Mouse (Mus musculus): ENCODE measurements around the gene Ripor3. TPM values are rescaled to one million over a fixed set of nuclear protein-coding genes. Genes with fewer than 3 reads are reported as not detected.

Gene Ripor3
- total and polyA plus RNA-seq, 2 experiments from 2014 or later, result 0.45 to 1.0 TPM

DNA sequence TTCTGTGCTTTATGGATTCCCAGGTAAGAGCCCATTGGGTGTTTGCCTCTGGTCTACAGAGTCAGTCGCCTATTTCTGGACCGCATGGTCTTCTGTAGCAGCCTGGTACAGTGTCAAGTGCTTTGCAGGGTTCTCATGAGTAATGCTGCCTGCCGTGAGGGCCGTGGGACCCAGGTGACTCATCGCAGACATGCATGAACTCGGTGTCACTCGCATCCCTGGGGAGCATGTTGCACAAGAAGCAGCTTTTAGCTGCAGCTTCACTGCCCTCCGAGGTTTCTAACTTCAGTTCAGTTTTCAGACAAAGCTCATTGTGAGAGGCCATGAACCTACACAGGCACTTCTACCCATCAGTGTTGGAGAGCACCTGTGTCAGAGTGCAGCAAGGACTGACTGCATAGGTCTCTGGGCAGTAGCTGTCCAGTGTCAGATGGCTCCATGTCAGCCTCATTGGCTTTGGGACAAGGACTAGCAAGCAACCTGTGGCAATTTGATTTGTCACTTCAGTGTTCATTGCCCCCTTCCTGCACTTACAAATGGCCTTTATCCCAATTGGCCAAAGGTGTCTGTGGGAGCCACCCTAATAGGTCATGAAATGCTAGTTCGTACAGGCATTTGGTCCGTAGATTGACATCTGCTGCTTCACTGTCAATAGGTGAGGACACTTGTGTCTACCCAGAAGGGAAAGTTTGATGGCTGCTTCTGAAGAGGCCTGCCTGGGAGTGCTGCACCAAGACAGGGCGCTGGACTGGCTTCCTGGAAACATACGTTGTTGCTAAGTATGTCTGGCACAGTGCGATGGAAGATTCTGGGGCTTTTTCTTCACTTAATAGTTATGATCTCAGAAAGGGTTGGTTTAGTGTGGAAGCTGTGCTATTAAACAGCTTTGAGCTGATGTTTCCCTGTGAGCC is 58.9 kb downstream of the Ripor3 start:
- 85% methylated on average over 13 of the region's 13 CpGs for WGBS
- Histone ChIP-seq H3K4me3 (ENCODE audit: low read length) (no peak overlapping the region), H3K36me3 (ENCODE audit: insufficient read depth, low read length) (no peaks in the 10 kb centered on the region), H3K27ac (no peak overlapping the region), H3K9ac (replicated peaks; ENCODE audit: low read length) (no peak overlapping the region), H3K4me2 (ENCODE audit: low read depth, low read length) (no peak overlapping the region), H3K4me1 (ENCODE audit: insufficient read depth, low read length) (no peaks in the 10 kb centered on the region; the same call in 1 of the 2 replicates), H3K27me3 (ENCODE audit: insufficient read depth, low read length) (no peaks in the 10 kb centered on the region), H3K9me3 (ENCODE audit: low read length) (no peaks in the 10 kb centered on the region)
- no peak for DNase-seq (ENCODE audit: low spot score)
- no peak for TF ChIP-seq CTCF (IDR thresholded peaks at IDR 0.05; ENCODE audit: low read depth)
- ATAC-seq, result no peak

DNA sequence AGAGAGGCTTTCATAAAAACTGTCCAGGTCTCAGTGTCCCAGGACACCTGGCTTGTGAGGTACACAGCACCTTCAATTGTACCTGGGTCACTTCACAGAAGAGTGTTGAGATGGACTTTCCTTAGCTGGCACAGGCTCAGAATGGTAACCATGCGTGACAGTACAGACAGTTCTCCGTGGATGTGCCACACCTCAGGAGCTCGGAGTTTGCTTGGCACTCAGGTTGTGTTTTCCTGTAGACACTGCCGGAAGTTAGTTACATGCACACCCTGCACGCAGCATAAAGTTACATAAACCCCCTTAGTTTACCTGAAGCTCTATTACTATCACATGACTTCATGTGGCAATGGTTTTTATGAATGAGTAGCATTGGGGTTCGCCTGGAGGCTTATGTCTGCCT is 59.7 kb downstream of the Ripor3 start:
- ATAC-seq, result no peak
- H3K27ac ChIP-seq, result no peak overlapping the region
- H3K9ac ChIP-seq (replicated peaks; ENCODE audit: low read length), result no peak overlapping the region
- no peak overlapping the region for H3K4me2 ChIP-seq (ENCODE audit: low read depth, low read length)
- no peaks in the 10 kb centered on the region for H3K36me3 ChIP-seq (ENCODE audit: insufficient read depth, low read length)
- no peak for DNase-seq (ENCODE audit: low spot score)
- H3K4me3 ChIP-seq (ENCODE audit: low read length), result no peak overlapping the region
- WGBS, result 70% methylated on average over 6 of the region's 6 CpGs
- TF ChIP-seq CTCF (IDR thresholded peaks at IDR 0.05; ENCODE audit: low read depth), result no peak
- no peaks in the 10 kb centered on the region for H3K9me3 ChIP-seq (ENCODE audit: low read length)
- H3K27me3 ChIP-seq (ENCODE audit: insufficient read depth, low read length), result no peaks in the 10 kb centered on the region
- H3K4me1 ChIP-seq (ENCODE audit: insufficient read depth, low read length), result peaks cover 2% of the 10 kb centered on the region

DNA sequence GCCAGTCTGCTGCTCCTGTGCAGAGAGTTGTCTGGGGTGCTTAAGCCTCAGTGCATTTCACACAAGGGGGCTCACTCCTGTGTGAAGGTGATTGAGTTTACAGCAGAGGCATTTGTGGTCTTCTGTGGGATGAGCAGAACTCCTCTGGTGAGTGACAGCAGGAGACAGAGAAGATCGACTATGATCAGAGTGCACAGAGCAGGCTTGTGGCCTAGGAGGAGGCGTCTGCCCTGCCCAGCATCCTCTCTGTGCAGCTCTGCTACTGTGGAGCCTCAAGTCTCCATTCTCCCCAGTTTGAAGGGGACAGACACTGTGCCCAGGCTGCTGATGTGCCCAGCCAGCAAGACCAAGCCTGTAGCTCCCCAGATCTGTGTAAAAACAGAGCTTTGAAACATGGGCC is 60.6 kb downstream of the Ripor3 start:
- Histone ChIP-seq H3K36me3 (ENCODE audit: insufficient read depth, low read length) (no peaks in the 10 kb centered on the region), H3K9me3 (ENCODE audit: low read length) (no peaks in the 10 kb centered on the region), H3K4me1 (ENCODE audit: insufficient read depth, low read length) (peaks cover 10% of the 10 kb centered on the region), H3K4me3 (ENCODE audit: low read length) (no peak overlapping the region), H3K9ac (replicated peaks; ENCODE audit: low read length) (no peak overlapping the region), H3K4me2 (ENCODE audit: low read depth, low read length) (no peak overlapping the region), H3K27ac (no peak overlapping the region), H3K27me3 (ENCODE audit: insufficient read depth, low read length) (no peaks in the 10 kb centered on the region)
- no peak for TF ChIP-seq CTCF (IDR thresholded peaks at IDR 0.05; ENCODE audit: low read depth)
- DNase-seq (ENCODE audit: low spot score), result no peak
- WGBS, result 68% methylated on average over 2 of the region's 2 CpGs
- ATAC-seq, result no peak

DNA sequence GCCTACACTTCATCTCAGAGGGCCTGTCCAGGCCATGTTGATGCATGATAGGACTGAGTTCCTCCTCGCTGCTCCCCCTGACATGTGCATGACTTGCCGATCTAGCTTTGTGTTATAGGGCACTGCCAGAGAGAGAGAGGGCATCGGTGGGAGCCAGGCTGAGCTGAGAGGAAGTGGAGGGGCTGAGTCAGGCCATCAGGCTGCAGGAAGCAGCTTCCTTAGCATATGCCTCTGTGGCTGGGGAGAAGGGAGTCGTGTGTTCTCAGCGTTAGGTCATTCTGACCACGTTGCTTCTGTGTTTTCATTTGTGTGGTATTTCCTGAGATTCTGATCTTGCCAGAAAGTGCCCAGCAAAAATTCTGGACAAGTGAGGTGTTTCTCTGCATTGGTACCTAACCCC is 61.2 kb downstream of the Ripor3 start:
- Histone ChIP-seq H3K4me2 (ENCODE audit: low read depth, low read length) (no peak overlapping the region), H3K27ac (no peak overlapping the region), H3K36me3 (ENCODE audit: insufficient read depth, low read length) (no peaks in the 10 kb centered on the region), H3K9ac (replicated peaks; ENCODE audit: low read length) (no peak overlapping the region; the same call in 1 of the 2 replicates), H3K4me1 (ENCODE audit: insufficient read depth, low read length) (peaks cover 14% of the 10 kb centered on the region), H3K9me3 (ENCODE audit: low read length) (no peaks in the 10 kb centered on the region), H3K27me3 (ENCODE audit: insufficient read depth, low read length) (no peaks in the 10 kb centered on the region), H3K4me3 (ENCODE audit: low read length) (no peak overlapping the region)
- no peak for DNase-seq (ENCODE audit: low spot score)
- no peak for TF ChIP-seq CTCF (IDR thresholded peaks at IDR 0.05; ENCODE audit: low read depth)
- WGBS, result 52% methylated on average over 6 of the region's 6 CpGs
- ATAC-seq, result no peak

DNA sequence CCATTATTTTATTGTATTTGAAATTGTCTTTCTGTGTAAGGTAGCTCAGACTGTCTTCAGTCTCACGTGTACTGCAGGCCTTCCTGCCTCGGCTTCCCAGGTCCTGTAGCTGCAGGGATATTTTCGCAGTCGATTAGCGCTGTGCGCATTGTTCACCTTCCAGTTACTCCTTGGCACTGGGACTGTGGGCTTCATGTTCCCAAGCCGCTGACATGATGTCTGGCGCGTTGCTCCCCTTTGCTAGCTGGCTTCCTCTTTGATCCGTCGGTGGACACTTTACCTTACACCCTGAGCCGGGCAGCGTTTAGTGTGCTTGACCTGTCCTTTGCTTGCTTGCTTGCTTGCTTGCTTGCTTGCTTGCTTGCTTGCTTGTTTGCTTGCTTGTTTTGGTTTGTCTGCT is 61.9 kb downstream of the Ripor3 start:
- Histone ChIP-seq H3K9ac (replicated peaks; ENCODE audit: low read length) (no peak overlapping the region), H3K9me3 (ENCODE audit: low read length) (no peaks in the 10 kb centered on the region), H3K36me3 (ENCODE audit: insufficient read depth, low read length) (no peaks in the 10 kb centered on the region), H3K4me1 (ENCODE audit: insufficient read depth, low read length) (peaks cover 21% of the 10 kb centered on the region), H3K4me3 (ENCODE audit: low read length) (no peak overlapping the region), H3K27ac (no peak overlapping the region), H3K4me2 (ENCODE audit: low read depth, low read length) (no peak overlapping the region), H3K27me3 (ENCODE audit: insufficient read depth, low read length) (no peaks in the 10 kb centered on the region)
- no peak for ATAC-seq
- no peak for TF ChIP-seq CTCF (IDR thresholded peaks at IDR 0.05; ENCODE audit: low read depth)
- DNase-seq (ENCODE audit: low spot score), result no peak
- 74% methylated on average over 13 of the region's 13 CpGs for whole genome bisulfite sequencing

DNA sequence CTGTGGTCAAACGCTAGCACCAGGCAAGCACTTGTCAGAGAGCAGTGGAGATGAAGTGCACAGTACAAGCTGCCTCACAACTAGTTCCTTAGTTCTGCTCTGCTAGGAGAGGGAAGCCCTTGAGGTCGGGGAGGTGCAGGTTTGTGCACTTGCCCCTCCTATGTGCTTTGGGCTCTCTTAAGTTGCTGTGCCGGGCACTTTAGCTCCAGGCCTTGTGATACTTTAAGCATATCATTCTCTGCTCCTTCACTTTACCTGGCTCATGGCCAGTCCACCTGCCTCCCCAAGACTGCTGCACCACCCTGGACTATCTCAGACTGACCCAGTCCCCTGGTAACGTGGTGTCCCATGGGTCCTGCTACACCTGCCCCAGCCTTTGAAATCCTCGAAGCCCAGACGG is 62.4 kb downstream of the Ripor3 start:
- no peaks in the 10 kb centered on the region for H3K36me3 ChIP-seq (ENCODE audit: insufficient read depth, low read length)
- TF ChIP-seq CTCF (IDR thresholded peaks at IDR 0.05; ENCODE audit: low read depth), result no peak
- DNase-seq (ENCODE audit: low spot score) (no peak), ATAC-seq (no peak)
- 74% methylated on average over 6 of the region's 6 CpGs for WGBS
- H3K27ac ChIP-seq, result no peak overlapping the region
- no peak overlapping the region for H3K9ac ChIP-seq (replicated peaks; ENCODE audit: low read length)
- H3K4me3 ChIP-seq (ENCODE audit: low read length), result no peak overlapping the region
- no peaks in the 10 kb centered on the region for H3K9me3 ChIP-seq (ENCODE audit: low read length)
- H3K4me1 ChIP-seq (ENCODE audit: insufficient read depth, low read length), result peaks cover 26% of the 10 kb centered on the region
- no peak overlapping the region for H3K4me2 ChIP-seq (ENCODE audit: low read depth, low read length)
- H3K27me3 ChIP-seq (ENCODE audit: insufficient read depth, low read length), result no peaks in the 10 kb centered on the region

DNA sequence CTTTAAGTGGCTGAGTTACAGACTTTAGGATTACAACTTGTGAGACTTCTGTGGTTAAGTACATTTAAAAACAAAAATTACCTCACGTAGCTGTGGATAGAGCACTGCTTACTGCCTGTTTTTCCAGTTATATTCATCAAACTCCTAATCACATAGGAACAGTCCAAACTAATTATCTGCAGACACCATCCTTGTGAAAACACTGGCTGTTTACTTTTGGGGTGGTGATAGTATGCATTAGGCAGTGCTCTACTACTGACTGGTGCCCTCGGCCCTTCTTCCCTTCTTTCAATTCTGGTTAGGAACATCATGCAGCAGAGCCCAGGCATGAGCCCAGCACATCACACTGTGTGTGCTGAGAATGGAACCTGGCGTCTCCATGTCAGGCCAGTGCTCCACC is 63.2 kb downstream of the Ripor3 start:
- 88% methylated on average over 3 of the region's 3 CpGs for WGBS
- DNase-seq (ENCODE audit: low spot score) (no peak), ATAC-seq (no peak)
- H3K27ac ChIP-seq, result no peak overlapping the region
- H3K36me3 ChIP-seq (ENCODE audit: insufficient read depth, low read length), result no peaks in the 10 kb centered on the region
- H3K4me2 ChIP-seq (ENCODE audit: low read depth, low read length), result no peak overlapping the region
- no peak overlapping the region for H3K4me3 ChIP-seq (ENCODE audit: low read length)
- no peak overlapping the region for H3K9ac ChIP-seq (replicated peaks; ENCODE audit: low read length)
- peaks cover 34% of the 10 kb centered on the region for H3K4me1 ChIP-seq (ENCODE audit: insufficient read depth, low read length)
- H3K27me3 ChIP-seq (ENCODE audit: insufficient read depth, low read length), result no peaks in the 10 kb centered on the region
- TF ChIP-seq CTCF (IDR thresholded peaks at IDR 0.05; ENCODE audit: low read depth), result no peak
- H3K9me3 ChIP-seq (ENCODE audit: low read length), result no peaks in the 10 kb centered on the region
